Mouse (Mus musculus) spleen, adult 2 months (tissue): ENCODE data around the gene Dnah8.

Experiments
- CTCF ChIP-seq: fragments of 200-500 bp; IDR thresholded peaks from 2 replicates; pipeline ENCODE4 v1.5.1; 2011; ENCODE audit warnings: mild to moderate bottlenecking, inconsistent platforms; ENCODE audit not compliant: insufficient read depth, insufficient read length, insufficient replicate concordance; ENCODE audit errors: extremely low read depth
- POLR2A ChIP-seq: fragments of 200-500 bp; IDR thresholded peaks from 2 replicates; pipeline ENCODE4 v1.6.1; 2011; ENCODE audit warnings: low read depth, low read length, inconsistent platforms

DNA sequence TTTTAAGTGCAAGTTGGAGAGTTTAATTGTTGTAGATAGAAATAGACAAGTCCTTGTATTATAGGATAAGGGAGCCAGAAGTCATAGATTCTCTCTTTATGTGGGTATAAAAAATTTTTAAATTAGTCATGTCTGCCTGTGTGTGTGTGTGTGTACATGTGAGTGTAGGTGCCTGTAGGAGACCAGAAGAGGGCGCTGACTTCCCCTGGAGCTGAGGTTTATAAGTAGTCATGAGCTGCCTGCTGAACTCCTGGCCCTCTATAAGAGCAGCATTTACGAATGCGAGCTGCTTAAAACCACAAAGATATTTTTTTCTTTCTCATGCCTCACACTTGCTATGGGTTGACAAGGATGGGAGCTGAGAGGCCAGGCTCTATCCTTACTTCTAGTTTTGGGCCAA is 115.6 kb downstream of the Dnah8 start:
- TF ChIP-seq CTCF (no peak), POLR2A (no peak)
